Mouse (Mus musculus): ENCODE results near the gene Slc39a11.

Gene Slc39a11

DNA sequence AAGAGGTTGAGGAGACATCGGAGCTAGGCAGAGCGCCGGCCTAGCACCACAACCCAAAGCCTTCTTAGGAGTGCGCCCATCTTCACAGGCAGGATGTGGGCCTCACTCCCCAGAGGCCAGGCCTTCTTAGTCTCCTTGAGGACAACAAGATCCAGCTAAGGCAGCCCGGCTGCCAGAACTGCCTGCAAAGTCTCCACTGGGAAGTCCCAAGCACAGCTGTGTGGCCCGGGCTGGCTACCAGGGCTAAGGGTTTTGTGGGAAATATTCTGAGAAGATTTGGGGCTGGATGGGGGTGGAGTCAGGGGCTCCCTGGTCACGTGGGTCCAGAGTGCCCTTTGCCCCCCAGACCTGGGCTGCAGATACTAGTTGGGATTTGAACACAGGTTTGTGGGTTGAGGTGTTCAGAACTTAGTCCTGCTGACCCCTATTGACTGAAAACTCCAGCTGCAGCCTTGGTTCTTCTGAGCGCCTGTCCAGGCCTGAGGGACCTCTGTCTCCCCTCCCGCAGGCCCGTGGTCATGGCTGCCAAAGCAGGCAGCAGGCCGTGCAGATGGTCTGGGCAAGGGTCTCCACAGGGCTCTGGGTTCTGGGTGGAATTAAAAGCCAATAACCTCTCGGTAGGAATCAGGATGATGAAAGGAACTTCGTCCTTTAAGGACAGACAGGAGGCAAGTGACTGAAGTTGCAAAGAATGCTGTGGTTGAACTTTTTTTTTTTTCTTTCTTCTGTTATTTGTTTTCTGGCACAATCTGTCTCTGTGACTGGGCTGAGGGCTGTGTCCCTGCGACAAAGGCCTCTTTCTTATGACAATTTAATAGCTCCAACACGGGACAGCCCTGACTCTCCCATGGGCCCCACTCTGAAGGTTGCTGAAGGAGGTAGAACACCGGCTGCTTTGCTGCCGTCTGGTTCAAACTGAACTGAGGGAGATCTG lies 357.8 kb downstream of the Slc39a11 start:
- no peak for DNase-seq (ENCODE audit: low spot score in 2 of 2)

DNA sequence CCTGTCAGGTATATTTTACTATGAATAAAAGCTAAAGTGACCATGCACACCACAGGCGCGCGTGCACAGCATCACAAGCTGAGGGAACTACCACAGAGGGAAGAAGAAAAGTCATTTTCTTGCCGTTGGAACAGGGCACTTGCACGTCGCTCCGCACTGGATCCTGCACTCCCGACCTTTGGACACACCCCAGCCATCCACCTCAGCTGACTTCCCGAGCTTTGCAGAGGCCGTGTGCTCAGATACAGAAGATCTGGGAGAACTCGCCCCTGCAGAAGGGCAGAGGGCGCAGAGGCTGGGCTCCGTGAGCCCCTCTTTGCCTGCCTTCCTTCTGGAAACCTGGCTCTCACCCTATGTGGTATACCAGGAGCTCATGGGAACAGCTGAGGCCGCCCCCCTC lies 359.0 kb downstream of the Slc39a11 start:
- no peak for DNase-seq (ENCODE audit: low spot score in 2 of 2)

DNA sequence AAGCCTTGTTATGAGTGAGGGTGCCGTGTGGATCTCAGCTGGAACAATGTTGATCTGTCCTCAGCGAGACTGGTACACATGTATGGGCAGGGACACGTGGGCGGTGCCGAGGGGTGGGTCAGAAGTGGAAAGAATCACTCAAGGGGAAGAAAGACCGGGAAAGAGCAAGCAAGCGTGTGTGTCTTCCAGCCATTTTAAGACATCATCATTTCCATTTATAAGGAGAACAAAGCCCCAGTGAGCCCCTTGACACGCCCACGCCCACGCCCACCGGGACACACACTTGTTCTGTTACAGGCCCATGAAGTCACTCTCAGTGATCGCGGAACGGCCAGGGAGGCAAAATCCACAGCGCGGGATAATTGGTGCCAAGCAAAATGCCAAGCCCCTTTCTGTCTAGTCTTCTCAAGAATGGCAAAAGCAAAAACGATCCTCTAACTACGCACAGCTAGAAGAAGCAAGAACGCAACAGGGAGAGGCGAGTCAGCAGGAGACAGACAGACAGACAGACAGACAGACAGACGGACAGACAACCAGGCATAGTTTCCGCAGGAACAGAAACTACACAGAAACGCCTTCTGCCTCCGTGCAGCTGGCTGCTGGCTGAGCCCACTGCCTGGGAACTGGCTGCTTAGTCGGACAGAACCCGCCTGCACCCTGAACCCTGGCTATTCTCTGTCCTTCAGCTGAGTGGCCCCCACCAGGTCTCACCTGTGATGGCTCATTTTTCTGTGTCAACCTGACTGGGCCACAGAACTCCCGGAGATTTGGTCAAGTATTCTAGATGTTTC lies 364.7 kb downstream of the Slc39a11 start:
- DNase-seq (ENCODE audit: low spot score in 2 of 2) = no peak

DNA sequence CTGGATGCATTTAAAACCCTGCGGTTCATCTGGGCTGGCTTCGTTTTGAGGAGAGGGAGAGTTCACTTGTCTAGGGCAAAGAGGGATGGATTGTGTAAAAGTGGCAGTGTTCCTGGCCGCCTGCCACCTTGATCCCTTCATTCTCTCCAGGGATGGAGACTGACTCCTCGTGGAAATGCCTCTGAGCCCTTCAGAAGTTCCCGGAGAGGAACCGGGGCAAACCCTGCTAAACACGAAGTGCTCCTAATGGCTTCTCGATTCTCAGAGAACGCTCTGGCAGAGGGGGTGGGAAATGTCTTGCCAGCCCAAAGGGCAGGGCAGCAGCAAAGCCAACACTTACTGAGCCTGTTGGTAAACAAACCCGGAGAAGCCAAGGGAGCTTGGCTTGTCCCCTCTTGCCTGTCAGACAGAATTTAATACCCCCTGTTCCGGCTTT lies 366.5 kb downstream of the Slc39a11 start:
- DNase-seq (ENCODE audit: low spot score in 2 of 2) = no peak

DNA sequence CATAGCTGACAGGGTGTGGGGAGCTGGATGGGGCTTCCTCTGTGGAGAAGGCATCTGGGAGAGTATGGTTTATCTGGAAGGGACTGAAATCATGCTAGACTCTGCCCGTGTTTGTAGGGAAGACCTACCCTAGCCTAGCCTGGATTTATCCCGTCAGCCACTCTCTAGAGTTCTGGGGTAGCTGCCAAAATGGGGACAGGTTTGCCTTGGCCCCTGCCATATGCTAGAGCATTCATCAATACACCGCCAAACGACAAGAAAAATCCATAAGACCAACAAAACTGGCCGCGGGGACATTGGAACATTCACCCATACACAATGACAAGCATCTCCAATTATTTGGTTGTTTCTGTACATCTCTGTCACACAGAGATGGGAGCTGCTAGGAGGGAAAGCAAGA lies 371.6 kb downstream of the Slc39a11 start:
- no peak for DNase-seq (ENCODE audit: low spot score in 2 of 2)

DNA sequence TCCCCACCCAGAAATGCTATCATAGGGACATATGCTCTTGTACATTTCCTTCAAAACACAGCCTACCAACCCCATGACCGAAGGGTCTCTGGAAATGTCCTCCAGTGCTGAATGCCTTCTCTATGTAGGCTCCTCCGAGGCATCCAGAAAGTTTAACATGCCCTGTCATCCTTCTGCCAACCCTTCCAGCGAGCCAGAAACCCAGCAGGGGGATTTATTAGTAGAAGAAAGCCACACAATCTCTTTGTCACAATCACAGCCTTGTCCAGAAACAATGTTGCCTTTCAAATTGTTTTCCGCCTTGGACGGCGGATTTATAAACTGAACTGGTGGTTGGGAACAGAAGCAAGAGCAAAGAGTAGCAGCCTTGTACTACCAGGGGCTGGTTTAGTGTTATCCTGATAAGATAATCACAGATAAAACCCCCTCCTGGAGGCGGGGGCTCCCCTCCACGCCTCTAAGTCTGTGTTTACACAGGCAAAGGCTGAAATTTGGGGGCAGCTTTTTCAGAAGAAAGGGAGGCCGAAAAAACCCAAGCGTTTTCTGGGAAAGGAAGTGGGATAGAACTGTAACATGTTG lies 372.8 kb downstream of the Slc39a11 start:
- DNase-seq (ENCODE audit: low spot score in 2 of 2) = no peak

DNA sequence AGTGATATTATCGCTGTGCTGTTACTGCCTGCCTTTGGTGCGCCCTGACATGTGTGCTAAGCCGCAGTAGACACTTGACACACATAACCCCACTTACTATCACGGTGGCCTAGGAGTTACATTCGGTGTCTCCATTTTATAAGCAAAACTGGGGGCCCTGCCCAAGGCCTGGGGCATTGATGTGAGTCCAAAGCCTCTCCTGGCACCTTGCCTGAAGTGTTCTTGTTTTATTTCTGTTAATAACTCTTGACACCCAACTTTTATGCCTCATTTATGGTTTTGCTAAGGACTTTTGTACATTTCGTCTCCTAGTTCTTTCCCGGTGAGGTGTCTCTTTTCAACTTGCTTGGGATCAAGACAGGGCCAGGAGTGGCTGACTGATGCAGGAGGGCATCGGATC lies 373.4 kb downstream of the Slc39a11 start:
- no peak for DNase-seq (ENCODE audit: low spot score in 2 of 2)

DNA sequence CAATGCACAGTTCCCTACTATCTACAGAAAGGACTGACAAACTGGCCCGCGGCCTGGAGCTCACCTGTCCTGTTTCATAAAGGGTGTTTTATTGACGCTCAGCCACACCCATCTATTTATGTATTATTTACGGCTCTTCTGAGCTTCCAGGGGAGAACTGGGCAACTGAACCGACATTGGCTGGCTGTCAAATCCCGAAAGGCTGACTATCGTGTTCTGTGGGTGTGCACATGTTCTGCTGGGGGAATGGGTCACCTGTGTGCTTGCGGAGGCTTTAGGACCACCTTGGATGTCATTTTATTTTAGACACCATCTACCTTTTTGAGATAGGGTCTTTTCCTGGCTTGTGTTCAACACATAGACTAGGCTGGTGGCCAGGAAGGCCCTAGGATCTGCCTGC lies 375.8 kb downstream of the Slc39a11 start:
- DNase-seq (ENCODE audit: low spot score in 2 of 2) = no peak

DNA sequence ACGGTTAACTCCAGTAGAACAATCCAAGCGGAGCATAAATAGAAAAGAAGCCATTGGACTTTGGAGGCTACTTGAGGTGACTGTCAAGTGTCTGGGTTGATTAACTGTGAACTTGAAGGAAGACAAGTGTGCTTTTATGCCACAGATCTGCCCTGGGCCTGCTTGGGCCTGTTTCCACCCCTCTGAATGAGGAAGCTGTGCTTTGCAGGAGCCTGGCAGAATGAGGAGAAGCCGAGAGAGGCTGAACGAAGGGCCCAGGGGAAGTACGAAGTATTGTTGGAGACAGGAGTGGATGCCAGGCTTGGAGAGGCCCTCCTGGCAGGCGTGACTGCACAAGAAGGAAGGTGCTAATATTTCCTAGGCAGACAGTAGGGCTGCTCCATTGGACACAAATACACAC lies 378.0 kb downstream of the Slc39a11 start:
- no peak for DNase-seq (ENCODE audit: low spot score in 2 of 2)

DNA sequence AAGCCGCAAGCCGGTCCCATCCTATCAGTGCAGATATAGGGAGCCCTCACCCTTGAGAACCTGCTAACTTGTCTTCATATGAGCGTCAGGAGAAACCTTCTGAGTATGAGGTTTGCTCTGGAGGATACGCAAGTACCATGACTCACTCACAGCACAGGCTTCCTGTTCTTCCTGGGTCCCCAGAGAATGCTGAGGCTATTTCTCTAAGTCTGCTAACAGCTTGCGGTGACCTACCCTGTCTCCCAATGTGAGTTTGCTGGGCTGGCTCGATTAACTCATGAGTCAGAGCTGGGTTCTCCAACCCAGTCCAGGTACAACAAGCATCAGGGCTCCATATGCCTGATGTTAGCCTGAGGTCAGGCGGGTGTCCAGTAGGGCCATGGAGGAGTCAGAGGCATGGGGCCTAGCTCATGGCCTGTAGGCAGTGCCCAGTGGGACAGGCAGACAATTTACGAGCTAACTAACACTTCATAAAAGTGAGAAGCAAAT lies 381.0 kb downstream of the Slc39a11 start:
- DNase-seq (ENCODE audit: low spot score in 2 of 2) = no peak

DNA sequence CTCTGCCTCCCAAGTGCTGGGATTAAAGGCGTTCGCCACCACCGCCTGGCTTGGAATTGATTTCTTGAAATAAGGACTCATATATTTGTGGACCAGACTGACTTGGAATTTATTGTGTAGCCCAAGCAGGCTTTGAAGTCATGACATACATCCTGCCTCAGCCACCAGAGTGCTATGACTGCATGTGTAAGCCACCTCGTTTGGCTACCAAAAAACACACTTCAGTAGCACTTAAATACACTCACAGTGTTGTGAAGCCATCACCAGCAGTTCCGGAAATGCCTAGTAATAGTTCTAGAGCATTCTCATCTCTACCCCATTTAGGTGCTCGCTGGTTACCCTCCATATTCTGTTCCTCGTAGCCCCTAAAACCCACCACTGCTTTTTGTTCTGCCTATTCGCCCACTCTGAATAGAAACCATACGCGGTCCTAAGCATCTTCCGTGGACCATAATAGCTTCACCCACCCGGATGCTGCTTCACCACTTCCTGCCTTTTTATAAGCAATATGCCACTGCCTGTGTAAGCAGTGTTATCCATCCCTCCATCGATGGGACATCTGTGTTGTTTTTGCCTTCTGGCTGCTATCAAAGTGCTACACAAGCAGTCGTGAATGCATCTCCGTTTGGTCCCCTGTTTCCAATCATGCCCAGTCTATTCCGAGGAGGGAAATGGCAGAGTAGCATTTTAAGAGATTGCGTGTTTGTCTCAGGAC lies 382.2 kb downstream of the Slc39a11 start:
- DNase-seq (ENCODE audit: low spot score in 2 of 2) = no peak

DNA sequence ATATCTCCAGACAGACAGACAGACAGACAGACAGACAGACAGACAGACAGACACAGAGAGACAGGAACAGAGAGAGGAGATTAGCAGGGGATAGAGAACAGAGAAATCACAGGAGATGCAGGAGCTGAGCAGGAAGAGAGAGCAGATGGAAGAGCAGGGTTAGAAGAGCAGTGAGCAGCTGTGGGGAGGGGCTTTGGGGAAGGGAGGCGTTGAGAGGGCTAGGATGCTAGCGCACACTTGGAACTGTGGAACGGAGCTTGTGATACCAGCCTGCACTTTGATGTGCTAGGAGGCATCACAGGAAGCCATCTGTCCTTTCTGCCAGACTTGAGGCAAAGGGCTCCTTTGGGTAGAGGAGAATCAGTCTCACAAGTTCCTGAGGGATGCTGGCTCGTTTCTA lies 383.2 kb downstream of the Slc39a11 start:
- no peak for DNase-seq (ENCODE audit: low spot score in 2 of 2)

DNA sequence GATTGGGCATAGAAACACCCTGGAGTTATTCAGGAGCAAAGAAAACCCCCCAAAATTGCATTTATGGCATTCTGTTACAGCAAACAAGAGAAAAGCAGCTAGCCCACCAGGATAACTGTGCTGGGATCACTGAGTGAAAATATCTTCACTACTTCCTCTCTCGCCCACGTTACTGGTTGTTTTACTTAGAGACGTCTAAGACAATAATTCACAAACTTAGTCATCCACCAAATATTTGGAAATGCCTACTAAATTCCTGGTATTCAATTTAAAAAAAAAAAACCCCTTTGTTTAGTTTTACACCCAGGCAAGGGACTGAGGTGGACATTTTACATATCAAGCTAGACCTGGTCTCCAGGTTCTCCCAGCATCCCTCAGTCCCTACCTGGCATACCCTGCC lies 384.3 kb downstream of the Slc39a11 start:
- DNase-seq (ENCODE audit: low spot score in 2 of 2) = no peak

DNA sequence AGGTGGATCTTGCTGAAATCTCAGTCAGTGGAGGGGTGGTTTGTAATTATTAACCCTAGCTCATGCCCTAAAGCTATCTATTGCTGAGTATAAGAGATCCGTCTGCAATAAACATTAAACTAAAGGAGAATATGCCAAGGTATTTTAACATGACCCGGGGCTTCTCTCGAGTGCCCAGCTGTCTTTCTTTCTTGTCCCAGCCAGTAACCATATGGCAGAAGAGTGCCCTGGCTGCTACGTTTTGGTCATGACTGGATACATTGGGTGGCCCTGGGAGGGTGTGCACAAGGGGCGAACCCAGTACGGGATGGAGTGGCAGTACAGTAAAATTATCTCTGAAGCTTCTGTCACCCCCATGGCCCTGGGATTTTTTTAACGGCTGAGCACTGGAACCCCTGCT lies 385.9 kb downstream of the Slc39a11 start:
- DNase-seq (ENCODE audit: low spot score in 2 of 2) = no peak

DNA sequence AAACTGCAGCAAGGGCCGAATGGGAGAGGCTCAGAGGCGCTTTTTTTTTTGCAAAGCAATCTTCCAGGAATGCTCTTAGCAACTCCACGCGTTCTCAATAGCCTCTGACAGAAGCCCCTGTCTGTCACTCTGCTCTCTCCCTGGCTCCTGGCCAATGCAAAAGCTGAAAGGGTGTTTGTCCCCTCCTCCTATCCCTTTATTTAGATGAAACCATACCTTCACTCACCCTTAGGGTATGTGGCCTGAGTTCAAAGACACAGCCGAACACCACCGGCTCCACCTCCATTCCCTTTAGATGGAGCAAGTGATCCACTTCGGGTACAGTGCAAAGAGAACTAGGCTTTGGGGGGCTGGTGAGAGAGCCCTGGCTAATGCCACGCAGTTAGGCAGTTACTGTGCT lies 387.8 kb downstream of the Slc39a11 start:
- no peak for DNase-seq (ENCODE audit: low spot score in 2 of 2)

DNA sequence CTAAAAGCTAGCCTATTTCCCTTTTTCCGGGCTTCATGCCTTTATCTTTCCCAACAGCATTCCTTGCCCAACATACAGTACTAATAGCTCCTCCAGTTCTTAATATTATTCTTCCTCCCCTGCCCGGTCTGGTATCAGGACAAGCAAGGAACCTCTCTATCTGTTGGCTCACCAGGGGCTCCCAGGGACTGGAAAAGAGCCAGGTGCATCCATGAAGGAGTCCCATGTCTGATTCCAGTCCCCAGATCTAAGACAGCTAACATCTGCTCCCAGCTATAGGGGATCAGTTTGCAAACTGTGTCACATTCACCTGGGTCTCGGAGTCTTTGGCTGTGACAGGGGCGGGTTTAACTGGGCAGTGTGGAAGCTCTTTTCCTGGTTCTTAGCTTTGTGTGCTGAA lies 388.5 kb downstream of the Slc39a11 start:
- no peak for DNase-seq (ENCODE audit: low spot score in 2 of 2)

DNA sequence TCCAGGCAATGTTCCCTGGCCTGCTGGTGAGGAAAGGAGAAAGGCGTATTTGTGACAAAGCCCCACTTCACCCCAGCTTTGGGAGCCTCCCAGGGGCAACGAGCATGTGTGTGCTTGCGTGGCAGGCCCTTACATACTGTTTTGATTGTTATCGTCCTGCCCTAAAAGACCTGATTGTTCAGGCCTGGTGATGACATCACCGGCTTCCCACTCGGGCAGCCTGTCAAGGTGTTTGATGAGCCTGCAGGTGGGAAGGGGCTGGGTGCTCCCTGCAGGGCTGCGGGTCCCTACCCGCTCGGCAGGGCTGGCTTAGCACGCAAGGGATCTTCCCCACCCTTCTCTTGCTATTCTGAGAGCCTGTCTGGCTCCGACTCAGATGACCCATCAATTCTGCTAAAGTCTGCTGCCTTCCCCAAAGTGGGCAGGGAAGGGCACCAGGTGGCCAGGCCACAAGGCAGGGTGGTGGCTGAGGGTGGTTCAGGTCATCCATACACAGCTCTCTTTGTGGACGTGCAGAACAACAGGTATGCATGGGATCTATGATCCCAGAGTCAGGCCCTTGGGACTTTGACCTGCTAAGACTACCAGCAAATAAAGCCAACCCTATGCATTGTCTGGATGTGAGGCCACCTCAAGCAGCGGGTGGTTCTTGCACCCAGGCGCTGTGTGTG lies 390.0 kb downstream of the Slc39a11 start:
- DNase-seq (ENCODE audit: low spot score in 2 of 2) = no peak

DNA sequence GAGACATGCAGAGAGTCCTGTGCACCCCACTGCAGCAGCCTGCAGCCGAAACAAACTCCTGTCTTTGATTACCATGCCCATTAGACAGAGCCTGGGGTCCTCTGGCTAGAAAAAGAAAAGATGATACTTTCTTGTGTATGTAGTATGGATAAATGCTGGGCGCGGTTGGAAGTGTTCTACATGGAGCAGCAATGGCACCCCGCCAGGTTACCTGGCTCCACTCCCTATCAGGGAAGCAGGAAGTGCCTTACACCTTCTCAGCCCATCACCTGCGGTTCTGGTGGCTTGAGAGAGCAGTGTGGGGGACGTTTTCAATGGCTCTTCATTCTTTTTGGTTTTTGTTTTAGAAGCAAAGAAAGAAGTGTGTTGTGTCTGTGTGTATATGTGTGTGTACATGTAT lies 391.9 kb downstream of the Slc39a11 start:
- no peak for DNase-seq (ENCODE audit: low spot score in 2 of 2)

DNA sequence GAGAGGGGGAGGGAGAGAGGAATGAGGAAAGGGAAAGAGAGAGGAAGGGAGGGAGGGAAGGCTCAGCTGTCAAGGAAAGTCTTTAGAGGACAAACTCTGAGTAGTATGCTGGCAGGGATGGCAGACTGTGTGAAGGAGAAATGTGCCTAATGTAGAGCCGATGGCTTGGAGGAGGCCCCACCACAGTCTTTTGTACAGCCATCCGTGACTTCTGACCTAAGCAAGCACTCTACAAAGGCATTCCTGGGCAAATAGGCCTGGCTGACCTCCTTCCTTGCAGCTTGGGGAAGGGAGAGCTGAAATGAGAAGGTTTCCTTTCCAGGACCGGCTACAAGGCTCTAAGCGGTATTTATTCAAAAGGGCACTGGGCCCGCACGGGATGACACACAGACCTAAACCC lies 395.2 kb downstream of the Slc39a11 start:
- no peak for DNase-seq (ENCODE audit: low spot score in 2 of 2)

DNA sequence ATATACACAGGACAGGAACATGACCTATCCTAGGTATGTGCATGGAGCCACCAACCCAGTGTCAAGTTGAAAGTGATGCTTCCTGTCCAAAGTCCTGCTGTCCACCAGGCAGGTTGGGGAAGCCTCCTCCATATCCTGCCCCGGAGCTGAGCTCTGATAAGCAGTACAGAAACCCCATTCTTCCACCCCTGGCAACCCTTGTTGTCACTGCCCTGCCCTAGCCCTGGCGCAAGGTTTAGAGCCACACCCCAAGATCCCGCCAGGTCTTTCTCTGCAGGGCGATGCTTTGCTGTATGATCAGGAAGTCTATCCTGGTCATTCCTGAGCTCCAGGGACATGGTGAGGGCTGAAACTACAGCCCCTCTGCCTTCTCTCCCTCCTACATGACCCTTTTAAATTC lies 396.7 kb downstream of the Slc39a11 start:
- no peak for DNase-seq (ENCODE audit: low spot score in 2 of 2)

DNA sequence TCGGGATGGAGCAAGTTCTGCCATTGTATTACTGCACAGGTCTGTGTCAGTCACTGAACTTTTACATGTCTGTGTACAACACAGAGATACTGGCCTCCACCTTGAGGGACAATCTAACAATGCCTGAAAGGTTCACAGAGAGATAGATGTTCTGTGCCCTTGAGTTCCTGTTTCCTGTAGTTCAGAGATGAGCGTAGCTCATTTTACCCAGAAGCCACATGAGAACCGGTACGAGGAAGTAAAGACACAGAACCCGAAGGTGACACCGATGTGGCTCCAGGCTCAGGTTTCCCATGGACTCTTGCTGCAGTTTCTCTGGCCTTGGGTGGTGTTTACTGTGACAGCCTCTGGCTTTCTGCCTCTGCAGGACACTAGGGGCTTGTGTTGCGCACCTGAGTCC lies 398.7 kb downstream of the Slc39a11 start:
- DNase-seq (ENCODE audit: low spot score in 2 of 2) = no peak
